Mouse (Mus musculus): ENCODE measurements around the gene 6030452D12Rik.

GRCm38 (mm10) chr8:106520578-106520977 lies 20.3 kb downstream of the 6030452D12Rik start:
- no peak for TF ChIP-seq CTCF (IDR thresholded peaks at IDR 0.05; ENCODE audit: borderline replicate concordance, control insufficient read depth, extremely low read depth, insufficient read depth, low read length, poor library complexity)
- TF ChIP-seq POLR2A (IDR thresholded peaks at IDR 0.05; ENCODE audit: control insufficient read depth, extremely low read depth, insufficient read depth, low read length, poor library complexity) = no peak

Measured in thymus, adult 2 months (tissue).